ENCODE assay signal across 45 mouse cellular contexts in genomic region chr15:11041229-11041628, GRCm38 (mm10). TPM values are rescaled to one million over a fixed set of nuclear protein-coding genes. Genes with fewer than 3 reads are reported as not detected.
"Had no signal": no experiment of that assay in that cellular context is flagged by ENCODE, and none has a peak within 500 bp of the region (broad histone marks: within the 10 kb centered on the region; RNA-seq: fewer than 3 reads in every experiment).

No protein-coding gene starts in this region.

- DNase-seq: left cerebral cortex, postnatal 4 days; liver; liver, embryonic 13.5 days; liver, postnatal 0 days; lung, adult 18-20 months; lung, adult 2 months; lung, embryonic 14.5 days; lung, postnatal 10 days; lung, postnatal 14 days; lung, postnatal 36 days; lung, postnatal 4 days; midbrain, embryonic 14.5 days had no signal

- H3K4me2 ChIP-seq: limb, embryonic 12.5 days; limb, embryonic 13.5 days; limb, embryonic 15.5 days; liver, embryonic 11.5 days; liver, embryonic 12.5 days; liver, embryonic 13.5 days; liver, embryonic 15.5 days; lung, embryonic 14.5 days; lung, embryonic 15.5 days; midbrain, embryonic 11.5 days; midbrain, embryonic 12.5 days; midbrain, embryonic 13.5 days; midbrain, embryonic 15.5 days had no signal

- H3K27ac ChIP-seq: limb, embryonic 10.5 days; limb, embryonic 12.5 days; limb, embryonic 13.5 days; limb, embryonic 15.5 days; liver, embryonic 12.5 days; liver, embryonic 13.5 days; liver, embryonic 14.5 days; liver, embryonic 15.5 days; lung, embryonic 15.5 days; macrophage; midbrain, embryonic 10.5 days; midbrain, embryonic 12.5 days; midbrain, embryonic 13.5 days; midbrain, embryonic 15.5 days had no signal

- H3K4me1 ChIP-seq: liver, embryonic 13.5 days had no signal

- H3K9me3 ChIP-seq: limb, embryonic 10.5 days; limb, embryonic 12.5 days; limb, embryonic 13.5 days; limb, embryonic 15.5 days; liver, embryonic 12.5 days; liver, embryonic 13.5 days; liver, embryonic 15.5 days; lung, embryonic 15.5 days; megakaryocyte, embryonic 14.5 days; midbrain, embryonic 10.5 days; midbrain, embryonic 12.5 days; midbrain, embryonic 13.5 days; midbrain, embryonic 15.5 days had no signal

- H3K36me3 ChIP-seq: limb, embryonic 10.5 days; limb, embryonic 12.5 days; limb, embryonic 13.5 days; limb, embryonic 15.5 days; liver, embryonic 12.5 days; liver, embryonic 13.5 days; liver, embryonic 15.5 days; lung, embryonic 15.5 days; midbrain, embryonic 10.5 days; midbrain, embryonic 12.5 days; midbrain, embryonic 13.5 days; midbrain, embryonic 15.5 days had no signal

- H3K4me3 ChIP-seq: limb, embryonic 10.5 days; limb, embryonic 12.5 days; limb, embryonic 13.5 days; limb, embryonic 15.5 days; liver, embryonic 12.5 days; liver, embryonic 13.5 days; liver, embryonic 15.5 days; lung, embryonic 15.5 days; megakaryocyte, embryonic 14.5 days; midbrain, embryonic 10.5 days; midbrain, embryonic 12.5 days; midbrain, embryonic 13.5 days; midbrain, embryonic 15.5 days; myocyte had no signal

- H3K9ac ChIP-seq: limb, embryonic 12.5 days; limb, embryonic 13.5 days; limb, embryonic 15.5 days; liver, embryonic 12.5 days; liver, embryonic 13.5 days; liver, embryonic 14.5 days; liver, embryonic 15.5 days; liver, postnatal 0 days; lung, embryonic 14.5 days; lung, embryonic 15.5 days; midbrain, embryonic 12.5 days; midbrain, embryonic 13.5 days; midbrain, embryonic 15.5 days had no signal

RNA-seq across cellular contexts. Expression of gene Rxfp3, which starts 3.4 kb away (rescaled TPM):
- total RNA-seq: liver, adult 2 months; megakaryocyte progenitor cell, adult 5-6 weeks; megakaryocyte, adult 5-6 weeks; megakaryocyte-erythroid progenitor cell, adult 5-6 weeks; monocyte, adult 5-6 weeks had no signal
- polyA plus RNA-seq: liver, adult 2 months; liver, embryonic 13.5 days; liver, embryonic 14.5 days; liver, embryonic 16.5 days; liver, postnatal 0 days; lung, adult 2 months; lung, postnatal 0 days; macrophage had no signal

RNA-seq across cellular contexts. Expression of gene Adamts12, which starts 23.4 kb away (rescaled TPM):
- total RNA-seq: megakaryocyte, adult 5-6 weeks; monocyte, adult 5-6 weeks had no signal

RNA-seq across cellular contexts. Expression of gene Slc45a2, which starts 40.7 kb away (rescaled TPM):
- total RNA-seq: left cerebral cortex, adult 8-10 months; left cerebral cortex, postnatal 10 days; left cerebral cortex, postnatal 14 days; left cerebral cortex, postnatal 25 days; left cerebral cortex, postnatal 36 days; left cerebral cortex, postnatal 4 days; megakaryocyte progenitor cell, adult 5-6 weeks; megakaryocyte, adult 5-6 weeks; megakaryocyte-erythroid progenitor cell, adult 5-6 weeks; midbrain, postnatal 0 days; monocyte, adult 5-6 weeks had no signal
- polyA plus RNA-seq: limb, embryonic 11.5 days; liver, embryonic 13.5 days; liver, embryonic 16.5 days; lung, adult 2 months; lung, embryonic 14.5 days; lung, embryonic 15.5 days; lung, embryonic 16.5 days; lung, postnatal 0 days; macrophage; midbrain, embryonic 13.5 days; midbrain, embryonic 14.5 days; midbrain, embryonic 16.5 days; midbrain, postnatal 0 days; myocyte had no signal

RNA-seq across cellular contexts. Expression of gene Amacr, which starts 59.7 kb away (rescaled TPM):
- total RNA-seq: monocyte, adult 5-6 weeks had no signal
